Mouse (Mus musculus): ENCODE results near the gene Cfap221.

GRCm38 (mm10) chr1:120032804-120033468 lies 35.9 kb upstream of the Cfap221 start:
- TF ChIP-seq GATA1 (IDR thresholded peaks at IDR 0.05; ENCODE audit: low read length), result no peak
- TF ChIP-seq TAL1 (IDR thresholded peaks at IDR 0.05; ENCODE audit: low read length), result no peak

Measured in erythroblast, embryonic 14.5 days (primary cell).